Mouse (Mus musculus): ENCODE results near the gene B4galnt2.

GRCm38 (mm10) chr11:95842953-95843352 lies 71.7 kb downstream of the B4galnt2 start:
- no peak for TF ChIP-seq GATA1 (IDR thresholded peaks at IDR 0.05; ENCODE audit: borderline replicate concordance, low read length)
- no peak for TF ChIP-seq FLI1 (IDR thresholded peaks at IDR 0.05; ENCODE audit: low read length)

Data from megakaryocyte, embryonic 14.5 days (primary cell).